Mouse (Mus musculus) cerebellum, adult 11-12 months (tissue): ENCODE measurements around the gene App.

Experiments
- DNase-seq: peaks from one replicate; pipeline ENCODE4 v3.0.0; 2022

App gene

DNA sequence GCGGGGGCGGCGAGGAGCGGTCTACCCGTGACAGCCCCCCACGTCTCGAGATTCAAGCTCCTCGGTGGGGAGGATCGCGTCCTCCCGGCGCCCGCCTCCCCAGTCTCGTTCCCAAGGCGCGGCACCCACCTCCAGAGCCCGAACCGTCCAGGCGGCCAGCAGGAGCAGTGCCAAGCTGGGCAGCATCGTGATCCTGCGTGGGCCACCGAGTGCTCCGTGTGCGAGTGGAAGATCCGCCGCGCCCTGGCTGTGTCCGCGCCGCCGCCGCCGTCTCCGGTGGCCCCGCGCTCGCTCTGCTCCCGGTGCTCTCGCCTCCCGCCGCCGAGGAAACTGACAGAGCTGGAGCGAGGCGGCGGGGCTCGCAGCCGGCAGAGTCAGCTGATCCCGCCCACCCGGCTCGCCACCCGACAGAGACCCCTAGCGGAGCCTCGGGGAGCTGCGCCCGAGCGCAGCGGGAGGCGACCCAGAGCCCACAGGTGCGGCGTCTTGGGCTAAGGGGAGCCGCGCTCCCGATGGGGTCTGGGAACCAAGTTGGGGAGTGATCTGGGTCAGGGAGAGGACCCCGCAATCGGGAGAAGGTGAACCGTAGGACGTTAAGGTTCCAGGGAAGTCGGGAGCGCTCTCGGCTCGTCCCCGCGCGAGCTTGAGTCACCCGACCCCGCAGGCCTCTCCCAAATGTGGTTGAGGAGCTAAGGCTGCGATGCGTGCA lies at the start of gene App:
App (minus strand) TSS at position 394 of the 709 bp plus-strand sequence.
- peak; percentile 90 for DNase-seq

- DNase-seq, result no peak
Observed at GRCm38 (mm10) chr16:85215846-85216245, 42.3 kb upstream of the App start.

DNA sequence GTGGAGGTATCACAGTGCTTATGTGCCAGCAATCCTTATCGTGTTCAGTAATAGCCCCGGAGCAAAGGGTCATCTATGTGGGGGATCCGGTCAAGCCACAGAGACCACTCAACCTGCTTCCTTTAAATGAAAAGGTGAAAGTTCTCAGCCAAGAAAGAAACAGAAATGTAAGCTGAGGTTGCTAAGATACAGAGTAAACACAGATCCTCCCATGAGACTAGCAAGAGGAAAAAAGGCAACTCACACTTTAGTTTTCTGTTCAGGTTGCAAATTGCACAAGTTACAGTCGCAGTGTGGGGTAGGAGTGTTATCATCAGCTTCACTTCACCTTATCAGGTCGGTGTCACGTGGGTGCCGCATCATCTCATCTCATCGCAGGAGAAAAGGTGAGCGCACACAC lies 41.6 kb upstream of the App start:
- no peak for DNase-seq

GRCm38 (mm10) chr16:85195622-85196021 lies 22.1 kb upstream of the App start:
- no peak for DNase-seq

- no peak for DNase-seq
Observed at GRCm38 (mm10) chr16:85195167-85195566, 21.6 kb upstream of the App start.

GRCm38 (mm10) chr16:85181502-85181901 lies 7.9 kb upstream of the App start:
- no peak for DNase-seq

- DNase-seq, result no peak
Observed at GRCm38 (mm10) chr16:85180710-85181109, 7.1 kb upstream of the App start.

- no peak for DNase-seq
Observed at GRCm38 (mm10) chr16:85176666-85177065, 3.1 kb upstream of the App start.

GRCm38 (mm10) chr16:85172571-85173372 lies 794 bp downstream of the App start:
- peak; percentile 78 for DNase-seq

DNA sequence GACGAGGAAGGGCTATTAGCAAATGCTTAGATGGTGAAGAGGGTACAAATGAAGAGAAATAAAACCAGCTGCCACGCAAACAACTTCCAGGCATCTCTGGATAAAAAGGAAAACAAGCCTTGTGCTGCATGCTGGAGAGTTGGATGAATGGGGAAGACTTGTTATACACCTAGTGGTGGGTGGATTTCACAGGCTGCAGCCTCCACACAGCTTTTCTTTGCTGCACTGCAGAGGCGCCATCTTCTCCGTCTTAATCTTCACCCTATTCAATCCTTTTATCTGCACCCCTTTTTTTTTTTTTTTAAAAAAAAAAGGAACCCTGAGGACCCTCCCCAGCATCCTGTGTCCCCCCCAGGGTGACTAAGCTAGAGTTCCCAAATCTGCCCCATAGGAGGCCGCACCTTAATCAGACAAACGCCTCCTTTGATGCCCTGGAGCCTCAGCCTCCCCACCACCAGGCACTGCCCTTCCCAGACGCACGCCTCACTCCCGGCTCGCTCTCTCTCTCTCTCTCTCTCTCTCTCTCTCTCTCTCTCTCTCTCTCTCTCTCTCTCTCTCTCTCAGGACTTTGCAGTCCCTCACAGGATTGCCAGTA lies 1.5 kb downstream of the App start:
- DNase-seq, result peak; percentile 66

DNA sequence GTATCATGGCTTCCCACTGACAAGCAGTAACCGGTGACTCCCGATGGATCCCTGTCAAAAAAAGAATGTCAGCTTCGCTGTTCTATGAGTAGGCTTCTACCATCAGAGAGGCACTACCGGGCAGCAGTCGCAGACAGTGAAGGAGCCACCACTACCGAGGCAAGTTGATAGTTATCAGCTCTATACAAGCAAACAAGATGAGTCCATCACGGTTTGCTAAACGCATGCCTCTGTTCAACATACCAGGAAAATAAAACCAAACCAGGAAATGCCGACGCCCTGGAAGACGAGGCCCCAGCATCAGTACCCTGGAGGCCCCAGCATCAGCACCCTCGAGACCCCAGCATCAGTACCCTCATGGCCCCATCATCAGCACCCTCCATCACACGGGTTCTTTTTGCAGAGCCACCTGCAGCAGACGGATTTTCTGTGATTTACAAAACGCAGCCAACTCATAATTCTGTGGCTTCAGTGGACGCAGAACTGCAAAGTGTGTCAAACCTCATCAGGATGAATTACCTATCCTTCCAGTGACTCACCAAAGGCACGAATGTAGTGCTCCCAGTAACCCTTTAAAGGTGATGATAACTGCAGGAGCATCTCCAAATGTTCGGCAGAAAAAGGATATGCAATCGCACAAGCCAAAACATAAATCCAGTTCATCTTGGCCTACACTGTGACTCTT lies 2.6 kb downstream of the App start:
- peak; percentile 45 for DNase-seq

DNA sequence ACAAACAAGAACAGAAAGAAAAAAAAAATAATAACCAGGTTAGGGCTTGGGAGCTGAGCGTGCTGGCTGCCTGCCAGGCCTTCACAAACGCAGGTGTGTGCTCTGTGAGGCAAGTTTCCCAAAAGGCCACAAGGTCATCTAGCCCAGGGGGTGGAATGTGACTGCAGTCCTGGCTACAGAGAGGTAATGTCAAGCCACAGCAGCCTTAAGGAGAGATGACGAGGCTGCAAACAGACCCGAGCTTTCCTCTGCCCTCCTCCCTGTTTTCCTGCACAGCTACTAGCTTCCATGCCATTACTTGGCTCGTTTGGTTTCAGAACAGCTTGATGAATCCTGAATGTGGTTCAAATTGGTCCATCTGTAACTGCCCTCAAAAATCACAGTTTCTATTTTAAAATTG lies 4.7 kb downstream of the App start:
- peak; percentile 83 for DNase-seq

DNA sequence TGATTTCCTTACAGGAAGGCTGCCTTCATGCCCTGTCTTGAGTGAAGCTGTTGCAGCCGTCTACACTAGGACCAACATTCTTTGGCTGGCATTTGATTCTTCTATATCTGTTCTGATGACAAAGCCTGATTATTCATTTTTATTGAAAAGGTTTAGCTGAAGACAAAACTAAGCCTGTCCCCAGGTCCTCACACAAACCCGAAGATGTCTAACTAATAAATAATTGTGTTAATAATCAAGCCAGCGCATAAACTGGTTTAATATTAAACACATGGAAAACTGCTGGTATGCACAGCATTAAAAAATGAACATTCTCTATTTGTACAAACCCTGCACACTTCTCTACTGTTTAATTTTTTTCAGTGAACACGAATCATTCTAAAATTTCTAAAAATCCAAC lies 7.4 kb downstream of the App start:
- no peak for DNase-seq

- DNase-seq, result peak; percentile 48
Observed at GRCm38 (mm10) chr16:85165631-85166030, 7.9 kb downstream of the App start.

- DNase-seq, result no peak
Observed at GRCm38 (mm10) chr16:85165177-85165576, 8.4 kb downstream of the App start.

- no peak for DNase-seq
Observed at GRCm38 (mm10) chr16:85162779-85163178, 10.8 kb downstream of the App start.

GRCm38 (mm10) chr16:85160140-85160539 lies 13.4 kb downstream of the App start:
- DNase-seq, result no peak

GRCm38 (mm10) chr16:85157796-85158546 lies 15.6 kb downstream of the App start:
- DNase-seq, result no peak

DNA sequence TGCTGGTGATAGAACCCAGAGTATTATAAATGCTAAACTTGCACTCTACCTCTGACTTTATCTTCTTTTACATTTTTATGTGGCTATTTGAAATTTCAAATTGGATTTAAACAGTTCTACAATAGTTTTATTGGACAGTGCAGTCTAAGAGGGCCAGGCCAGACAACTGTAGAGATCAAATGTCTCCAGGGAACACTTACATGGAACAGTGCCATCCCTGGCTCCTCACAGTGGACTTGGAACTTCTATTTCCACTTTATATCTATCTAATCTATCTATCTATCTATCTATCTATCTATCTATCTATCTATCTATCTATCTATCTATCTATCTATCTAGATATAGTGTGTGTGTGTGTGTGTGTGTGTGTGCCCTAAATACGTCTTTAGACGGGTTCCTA lies 16.4 kb downstream of the App start:
- no peak for DNase-seq

GRCm38 (mm10) chr16:85155836-85156235 lies 17.7 kb downstream of the App start:
- no peak for DNase-seq

- DNase-seq, result no peak
Observed at GRCm38 (mm10) chr16:85152457-85152856, 21.1 kb downstream of the App start.

- no peak for DNase-seq
Observed at GRCm38 (mm10) chr16:85151681-85152080, 21.9 kb downstream of the App start.

DNA sequence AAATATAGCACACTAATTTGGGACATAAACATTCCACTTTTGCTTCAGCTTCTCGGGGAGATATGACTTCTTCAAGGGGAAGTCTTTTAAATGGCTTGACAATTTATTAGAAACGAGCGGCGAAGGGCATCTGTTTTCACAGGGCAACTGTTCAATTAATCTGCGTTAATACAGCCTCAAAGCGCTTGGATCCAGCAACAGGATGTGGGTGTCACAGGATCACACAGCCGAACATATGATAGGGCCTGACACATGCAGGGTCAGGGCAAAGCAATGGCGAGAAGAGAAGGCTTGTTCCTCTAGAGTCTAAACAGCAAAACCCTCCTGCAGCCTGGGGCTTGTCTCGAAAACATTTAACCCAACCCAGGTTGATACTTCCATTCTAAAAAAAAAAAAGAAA lies 22.7 kb downstream of the App start:
- DNase-seq, result no peak
